Mouse (Mus musculus): Measurements from ENCODE around the gene Nup153.
A peak's percentile ranks its signal among the peaks of the same experiment; 100 is the strongest.

Gene Nup153

GRCm38 (mm10) chr13:46727837-46728268 is at the start of gene Nup153:
Gene Nup153 (minus strand): TSS chr13:46727940.
- DNase-seq: peak; percentile 100

- no peak for DNase-seq
Measured at GRCm38 (mm10) chr13:46777461-46777860, 49.7 kb upstream of the Nup153 start.

GRCm38 (mm10) chr13:46776636-46777305 is 49.0 kb upstream of the Nup153 start:
- DNase-seq: no peak

- no peak for DNase-seq
Measured at GRCm38 (mm10) chr13:46774998-46775397, 47.3 kb upstream of the Nup153 start.

GRCm38 (mm10) chr13:46772581-46772980 is 44.8 kb upstream of the Nup153 start:
- no peak for DNase-seq

GRCm38 (mm10) chr13:46765361-46765760 is 37.6 kb upstream of the Nup153 start:
- no peak for DNase-seq

- DNase-seq: no peak
Measured at GRCm38 (mm10) chr13:46763210-46763609, 35.5 kb upstream of the Nup153 start.

GRCm38 (mm10) chr13:46760921-46761320 is 33.2 kb upstream of the Nup153 start:
- DNase-seq: no peak

- DNase-seq: no peak
Measured at GRCm38 (mm10) chr13:46759281-46759809, 31.6 kb upstream of the Nup153 start.

GRCm38 (mm10) chr13:46758627-46759026 is 30.9 kb upstream of the Nup153 start:
- DNase-seq: no peak

- DNase-seq: no peak
Measured at GRCm38 (mm10) chr13:46757946-46758345, 30.2 kb upstream of the Nup153 start.

- DNase-seq: no peak
Measured at GRCm38 (mm10) chr13:46753294-46753693, 25.6 kb upstream of the Nup153 start.

GRCm38 (mm10) chr13:46752566-46753229 is 25.0 kb upstream of the Nup153 start:
- DNase-seq: no peak

GRCm38 (mm10) chr13:46748138-46748873 is 20.6 kb upstream of the Nup153 start:
- no peak for DNase-seq

GRCm38 (mm10) chr13:46743821-46744220 is 16.1 kb upstream of the Nup153 start:
- DNase-seq: no peak

- no peak for DNase-seq
Measured at GRCm38 (mm10) chr13:46742367-46742766, 14.6 kb upstream of the Nup153 start.

- no peak for DNase-seq
Measured at GRCm38 (mm10) chr13:46739426-46739825, 11.7 kb upstream of the Nup153 start.

- no peak for DNase-seq
Measured at GRCm38 (mm10) chr13:46737482-46737881, 9.7 kb upstream of the Nup153 start.

- DNase-seq: peak; percentile 64
Measured at GRCm38 (mm10) chr13:46736479-46736865, 8.7 kb upstream of the Nup153 start.

- DNase-seq: peak; percentile 86
Measured at GRCm38 (mm10) chr13:46735808-46736478, 8.2 kb upstream of the Nup153 start.

GRCm38 (mm10) chr13:46735219-46735807 is 7.6 kb upstream of the Nup153 start:
- DNase-seq: no peak

GRCm38 (mm10) chr13:46729998-46730397 is 2.3 kb upstream of the Nup153 start:
- no peak for DNase-seq

GRCm38 (mm10) chr13:46728411-46728810 is 671 bp upstream of the Nup153 start:
- DNase-seq: no peak

Data from thymus, postnatal 14 days (tissue).